36 mouse cellular contexts compared by ENCODE assay signal in the genomic region with DNA sequence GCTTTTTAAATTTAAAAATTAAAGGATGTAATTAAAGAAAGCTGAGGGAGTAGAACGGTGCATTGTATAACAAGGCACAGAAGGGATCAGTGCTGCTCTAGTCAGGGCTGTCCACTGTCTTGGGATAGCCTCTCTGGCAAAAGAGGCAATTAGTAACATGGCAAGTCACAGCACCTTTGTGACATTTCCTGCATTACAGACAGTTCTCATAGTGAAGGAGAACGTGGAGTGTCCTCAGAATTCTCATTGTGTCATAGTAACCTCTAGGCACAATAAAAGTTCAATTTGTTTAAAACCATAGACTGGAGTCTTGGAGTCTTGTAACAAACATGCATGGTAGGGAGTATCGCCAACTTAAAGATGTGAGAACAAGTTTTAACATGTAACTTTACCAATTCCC. TPM values are rescaled to one million over a fixed set of nuclear protein-coding genes. Genes with fewer than 3 reads are reported as not detected.
"Had no signal": no experiment of that assay in that cellular context is flagged by ENCODE, and none has a peak within 500 bp of the region (broad histone marks: within the 10 kb centered on the region; RNA-seq: fewer than 3 reads in every experiment).

Lpcat2b (plus strand) TSS at position 301 of the 400 bp plus-strand sequence.

- H3K9ac ChIP-seq: embryonic facial prominence, embryonic 12.5 days; embryonic facial prominence, embryonic 13.5 days; embryonic facial prominence, embryonic 15.5 days; forebrain, embryonic 12.5 days; forebrain, embryonic 13.5 days; forebrain, embryonic 15.5 days; forebrain, postnatal 0 days had no signal

- ATAC-seq: forebrain, embryonic 13.5 days; forebrain, embryonic 14.5 days; forebrain, embryonic 15.5 days; forebrain, embryonic 16.5 days; forebrain, postnatal 0 days had no signal

- H3K27me3 ChIP-seq: embryonic facial prominence, embryonic 15.5 days; forebrain, embryonic 15.5 days had no signal

- H3K9me3 ChIP-seq: embryonic facial prominence, embryonic 10.5 days; embryonic facial prominence, embryonic 12.5 days; embryonic facial prominence, embryonic 13.5 days; embryonic facial prominence, embryonic 15.5 days; forebrain, embryonic 10.5 days; forebrain, embryonic 12.5 days; forebrain, embryonic 13.5 days; forebrain, embryonic 15.5 days had no signal

- H3K27ac ChIP-seq: embryonic facial prominence, embryonic 10.5 days; embryonic facial prominence, embryonic 12.5 days; embryonic facial prominence, embryonic 13.5 days; embryonic facial prominence, embryonic 15.5 days; forebrain, embryonic 10.5 days; forebrain, embryonic 12.5 days; forebrain, embryonic 13.5 days; forebrain, embryonic 15.5 days; gastrocnemius, adult 2 months; heart, adult 2 months had no signal

- H3K4me1 ChIP-seq: embryonic facial prominence, embryonic 10.5 days; embryonic facial prominence, embryonic 12.5 days; embryonic facial prominence, embryonic 13.5 days; embryonic facial prominence, embryonic 15.5 days; forebrain, embryonic 10.5 days; forebrain, embryonic 12.5 days; forebrain, embryonic 13.5 days; forebrain, embryonic 15.5 days had no signal

- DNase-seq: cerebellum, adult 8-10 months; cerebellum, adult 9-10 months; cerebellum, adult 9-11 months; cerebellum, postnatal 10 days; cerebellum, postnatal 14 days; cerebellum, postnatal 25 days; embryo, embryonic 11 days; forebrain, postnatal 0 days; gastrocnemius, adult 2 months; gastrocnemius, postnatal 10 days; gastrocnemius, postnatal 14 days; gastrocnemius, postnatal 25 days; gastrocnemius, postnatal 36 days; heart, adult 11 months; heart, adult 18-20 months; heart, adult 2 months had no signal

- H3K4me2 ChIP-seq: embryonic facial prominence, embryonic 12.5 days; embryonic facial prominence, embryonic 13.5 days; embryonic facial prominence, embryonic 15.5 days; forebrain, embryonic 12.5 days; forebrain, embryonic 13.5 days; forebrain, embryonic 15.5 days had no signal

- H3K4me3 ChIP-seq: embryonic facial prominence, embryonic 10.5 days; embryonic facial prominence, embryonic 12.5 days; embryonic facial prominence, embryonic 13.5 days; embryonic facial prominence, embryonic 15.5 days; erythroblast, embryonic 14.5 days; forebrain, embryonic 10.5 days; forebrain, embryonic 12.5 days; forebrain, embryonic 13.5 days; forebrain, embryonic 15.5 days; gastrocnemius, adult 2 months; heart, adult 2 months had no signal

- H3K36me3 ChIP-seq: embryonic facial prominence, embryonic 10.5 days; embryonic facial prominence, embryonic 12.5 days; embryonic facial prominence, embryonic 13.5 days; embryonic facial prominence, embryonic 15.5 days; forebrain, embryonic 10.5 days; forebrain, embryonic 12.5 days; forebrain, embryonic 15.5 days had no signal

RNA-seq across cellular contexts. Expression of gene Lpcat2b, which starts in this region (rescaled TPM):
- total RNA-seq: common myeloid progenitor, adult 5-6 weeks; forebrain, postnatal 0 days; gastrocnemius, adult 18-20 months; gastrocnemius, adult 2 months; gastrocnemius, adult 8-10 months; gastrocnemius, postnatal 10 days; gastrocnemius, postnatal 14 days; gastrocnemius, postnatal 25 days; gastrocnemius, postnatal 36 days; gastrocnemius, postnatal 4 days; granulocyte monocyte progenitor cell, adult 5-6 weeks; heart, adult 18-20 months; heart, adult 2 months; heart, adult 8-10 months had no signal
- polyA plus RNA-seq: embryonic facial prominence, embryonic 10.5 days; embryonic facial prominence, embryonic 11.5 days; embryonic facial prominence, embryonic 12.5 days; embryonic facial prominence, embryonic 13.5 days; embryonic facial prominence, embryonic 14.5 days; embryonic facial prominence, embryonic 15.5 days; erythroblast, embryonic 14.5 days; forebrain, embryonic 10.5 days; forebrain, embryonic 11.5 days; forebrain, embryonic 12.5 days; forebrain, embryonic 13.5 days; forebrain, embryonic 14.5 days; forebrain, embryonic 15.5 days; forebrain, embryonic 16.5 days had no signal
